Mouse (Mus musculus) liver, embryonic 15.5 days (tissue): ENCODE measurements around the gene Tspo2. TPM values are rescaled to one million over a fixed set of nuclear protein-coding genes. Genes with fewer than 3 reads are reported as not detected.
A peak's percentile ranks its signal among the peaks of the same experiment; 100 is the strongest.
"Not testable (repeated sequence)": the region's sequence is repeated elsewhere in the genome, so short reads cannot be mapped to it uniquely, and the experiment has no call there.

ENCODE experiments used
- ATAC-seq: fragments of 200-750 bp; cut with Nextera tagmentation; 2 replicates; pipeline ENCODE4 v1.8.0; 2017; ENCODE audit warnings: moderate number of reproducible peaks, mild to moderate bottlenecking, moderate library complexity; ENCODE audit not compliant: insufficient read depth
- H3K27ac ChIP-seq: fragments of 300-500 bp; sonication (generic); replicated peaks from 2 replicates; pipeline ENCODE4 v1.5.1; 2015; ENCODE audit warnings: mild to moderate bottlenecking, inconsistent platforms
- H3K27me3 ChIP-seq: fragments of 300-500 bp; sonication (generic); 2 replicates; pipeline ENCODE4 v1.6.1; 2015; ENCODE audit warnings: mild to moderate bottlenecking, inconsistent platforms
- H3K36me3 ChIP-seq: fragments of 300-500 bp; sonication (generic); replicated peaks from 2 replicates; pipeline ENCODE4 v1.6.1; 2015; ENCODE audit warnings: moderate library complexity, mild to moderate bottlenecking, inconsistent platforms
- H3K4me1 ChIP-seq: fragments of 300-500 bp; sonication (generic); replicated peaks from 2 replicates; pipeline ENCODE4 v1.6.1; 2015; ENCODE audit warnings: inconsistent platforms
- H3K4me2 ChIP-seq: fragments of 300-500 bp; sonication (generic); 2 replicates; pipeline ENCODE4 v1.6.1; 2015; ENCODE audit warnings: moderate library complexity, mild to moderate bottlenecking, inconsistent platforms
- H3K4me3 ChIP-seq: fragments of 300-500 bp; sonication (generic); replicated peaks from 2 replicates; pipeline ENCODE4 v1.5.1; 2015; ENCODE audit warnings: mild to moderate bottlenecking, inconsistent platforms
- H3K9ac ChIP-seq: fragments of 300-500 bp; sonication (generic); 2 replicates; pipeline ENCODE4 v1.6.1; 2015; ENCODE audit warnings: moderate library complexity, mild to moderate bottlenecking, inconsistent platforms
- H3K9me3 ChIP-seq: fragments of 300-500 bp; sonication (generic); replicated peaks from 2 replicates; pipeline ENCODE4 v1.6.1; 2016; ENCODE audit warnings: inconsistent platforms
- WGBS: fragments of 180-500 bp; shearing (Covaris S2); methylation state at CpG from one replicate; pipeline ENCODE4 v1.1.7; 2015; ENCODE audit warnings: mixed read lengths; ENCODE audit not compliant: insufficient replicate concordance; 5-methylcytosine and 5-hydroxymethylcytosine counted together
- polyA plus RNA-seq: library from polyadenylated mRNA; unstranded; fragments of >200 nt; fragmentation: Nextera tagmentation; extraction: Ambion mirVana; gene quantifications from 2 replicates; pipeline ENCODE4 v1.2.1, GENCODE M21; 2015

Tspo2 gene
- polyA plus RNA-seq = 182 and 191 TPM in 2 replicates

DNA sequence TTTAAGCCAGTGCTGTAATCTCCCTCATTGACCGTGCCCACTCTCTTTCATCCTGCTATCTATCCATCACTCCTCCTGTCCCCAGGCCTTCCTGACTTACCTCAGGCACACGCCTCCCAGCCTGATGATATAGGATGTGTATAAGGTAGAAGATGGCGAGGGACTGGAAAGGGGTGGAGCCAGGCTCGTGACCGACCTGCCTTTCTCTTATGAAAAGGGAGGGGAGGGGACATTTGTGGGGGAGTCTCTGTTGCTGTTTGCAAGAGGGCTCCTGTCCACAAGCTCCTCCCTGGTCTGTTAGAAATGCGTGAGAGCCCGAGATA is at the start of gene Tspo2:
Gene Tspo2 (minus strand): TSS at position 170 of the 323 bp plus-strand sequence.
- H3K4me2 ChIP-seq = peak within 1 kb of the TSS; percentile 75
- peak; percentile 77 for ATAC-seq
- peak within 1 kb of the TSS; percentile 64 for H3K4me3 ChIP-seq
- H3K36me3 ChIP-seq = peaks cover 29% of the 10 kb centered on the region
- no peaks in the 10 kb centered on the region for H3K9me3 ChIP-seq
- peak within 1 kb of the TSS; percentile 66 for H3K9ac ChIP-seq
- H3K27me3 ChIP-seq = no peaks in the 10 kb centered on the region
- H3K27ac ChIP-seq = peak within 1 kb of the TSS; percentile 97
- WGBS = 19% methylated on average over 7 of the region's 7 CpGs
- peaks cover 86% of the 10 kb centered on the region for H3K4me1 ChIP-seq

DNA sequence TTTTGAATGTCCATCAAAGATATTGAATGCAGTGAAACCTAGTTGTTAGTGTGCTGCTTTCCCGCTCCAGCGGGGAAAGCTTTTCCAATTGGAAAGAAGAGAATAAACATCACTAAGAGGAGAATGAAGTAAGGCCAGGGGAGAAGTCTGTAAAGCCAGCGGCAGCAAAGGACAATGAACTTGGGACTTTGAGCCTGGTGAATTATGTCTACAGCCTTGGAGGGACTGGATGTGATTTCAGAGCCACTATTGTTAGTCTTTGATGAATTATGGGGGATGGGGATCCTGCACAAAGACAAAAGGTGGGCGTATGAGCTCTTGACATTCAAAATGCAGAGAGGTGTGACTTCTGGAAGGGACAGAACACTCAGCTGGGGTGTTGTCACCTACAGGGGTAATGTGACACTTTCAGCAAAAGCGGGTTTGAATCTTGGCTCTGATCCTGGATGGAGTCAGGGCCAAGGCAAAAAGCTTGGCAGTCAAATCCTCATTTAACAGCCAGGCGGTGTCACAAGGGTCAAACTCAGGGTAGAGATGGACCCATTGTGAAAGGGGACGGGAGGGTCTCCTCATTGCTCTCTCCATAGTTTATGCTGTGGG is 49.6 kb upstream of the Tspo2 start:
- WGBS = 66% methylated on average over 7 of the region's 7 CpGs
- no peak overlapping the region for H3K27ac ChIP-seq

DNA sequence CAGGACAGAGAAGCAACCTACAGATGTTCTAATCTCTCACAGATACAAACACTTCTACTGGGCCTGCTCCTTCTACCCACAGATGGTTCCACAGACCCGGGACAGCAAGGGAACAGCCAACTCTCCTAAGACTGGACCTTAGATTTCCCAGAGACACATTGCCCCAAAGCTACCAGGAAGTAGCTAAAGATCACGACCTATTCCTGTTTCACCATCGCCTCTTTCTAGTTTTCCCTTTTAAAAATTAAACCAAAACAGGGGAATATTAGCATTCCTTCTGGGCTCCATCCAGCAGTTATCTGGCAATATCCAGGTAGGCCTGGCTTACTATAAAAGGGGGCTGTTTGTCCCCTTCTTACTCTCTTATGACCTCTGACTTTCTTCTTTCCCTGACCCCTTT is 46.7 kb upstream of the Tspo2 start:
- no peak for ATAC-seq
- Histone ChIP-seq H3K27ac (no peak overlapping the region), H3K4me3 (no peak overlapping the region), H3K9ac (no peak overlapping the region), H3K9me3 (no peaks in the 10 kb centered on the region), H3K4me1 (no peaks in the 10 kb centered on the region), H3K27me3 (no peaks in the 10 kb centered on the region), H3K4me2 (no peak overlapping the region), H3K36me3 (no peaks in the 10 kb centered on the region)
- 32% methylated on average over 3 of the region's 3 CpGs for WGBS

More for the DNA sequence above, 49.6 kb upstream of the Tspo2 start:
- no peaks in the 10 kb centered on the region for H3K9me3 ChIP-seq
- H3K4me2 ChIP-seq = no peak overlapping the region
- ATAC-seq = no peak
- no peak overlapping the region for H3K4me3 ChIP-seq
- H3K36me3 ChIP-seq = no peaks in the 10 kb centered on the region
- H3K4me1 ChIP-seq = no peaks in the 10 kb centered on the region
- no peaks in the 10 kb centered on the region for H3K27me3 ChIP-seq
- no peak overlapping the region for H3K9ac ChIP-seq

DNA sequence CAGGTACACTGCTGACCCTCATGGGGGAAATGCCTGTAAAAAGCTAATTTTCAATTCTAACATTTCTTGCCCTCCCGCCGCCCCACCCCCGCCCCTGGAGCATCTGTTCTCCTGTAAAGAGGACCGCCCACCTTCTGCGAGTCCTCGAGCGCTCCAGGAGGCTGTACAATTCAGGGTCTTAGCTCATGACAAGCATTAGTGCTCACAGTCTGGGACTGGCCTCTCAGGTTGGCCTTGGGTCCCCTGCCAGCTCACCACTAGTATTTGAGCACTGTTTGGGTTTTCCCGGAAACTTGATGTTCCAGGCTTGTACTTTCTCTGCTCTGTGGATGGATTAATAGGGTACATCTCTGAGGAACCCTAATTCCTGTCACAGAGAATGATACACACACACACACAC is 42.7 kb upstream of the Tspo2 start:
- H3K9me3 ChIP-seq = no peaks in the 10 kb centered on the region
- ATAC-seq = no peak

DNA sequence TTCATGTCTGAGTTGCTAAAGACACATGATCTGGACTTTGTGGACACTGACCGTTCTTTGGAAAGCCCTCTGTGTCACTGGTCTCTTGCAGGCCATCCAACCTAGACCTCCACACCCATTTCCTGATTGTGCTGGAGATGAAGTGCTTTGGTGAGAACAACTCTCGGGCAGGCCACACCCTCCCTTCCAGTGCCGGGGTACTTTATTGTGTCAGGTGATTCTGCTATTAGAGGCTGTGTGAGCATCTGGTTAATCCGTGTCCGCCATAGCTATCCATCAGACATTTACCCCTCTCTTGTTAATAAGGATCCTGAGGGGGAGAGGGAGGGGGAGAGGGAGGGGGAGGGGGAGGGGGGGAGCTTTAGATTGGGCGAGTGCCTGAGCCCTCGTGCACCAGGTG is 42.3 kb upstream of the Tspo2 start:
- Histone ChIP-seq H3K4me3 (no peak overlapping the region), H3K4me2 (no peak overlapping the region), H3K27me3 (no peaks in the 10 kb centered on the region), H3K27ac (no peak overlapping the region), H3K9me3 (no peaks in the 10 kb centered on the region), H3K4me1 (no peaks in the 10 kb centered on the region), H3K9ac (no peak overlapping the region), H3K36me3 (no peaks in the 10 kb centered on the region)
- no peak for ATAC-seq
- 47% methylated on average over 7 of the region's 7 CpGs for WGBS

More for the DNA sequence above, 42.7 kb upstream of the Tspo2 start:
- Histone ChIP-seq H3K36me3 (no peaks in the 10 kb centered on the region), H3K27me3 (no peaks in the 10 kb centered on the region), H3K27ac (no peak overlapping the region), H3K9ac (no peak overlapping the region), H3K4me2 (no peak overlapping the region), H3K4me1 (no peaks in the 10 kb centered on the region), H3K4me3 (no peak overlapping the region)
- WGBS = 58% methylated on average over 8 of the region's 8 CpGs

DNA sequence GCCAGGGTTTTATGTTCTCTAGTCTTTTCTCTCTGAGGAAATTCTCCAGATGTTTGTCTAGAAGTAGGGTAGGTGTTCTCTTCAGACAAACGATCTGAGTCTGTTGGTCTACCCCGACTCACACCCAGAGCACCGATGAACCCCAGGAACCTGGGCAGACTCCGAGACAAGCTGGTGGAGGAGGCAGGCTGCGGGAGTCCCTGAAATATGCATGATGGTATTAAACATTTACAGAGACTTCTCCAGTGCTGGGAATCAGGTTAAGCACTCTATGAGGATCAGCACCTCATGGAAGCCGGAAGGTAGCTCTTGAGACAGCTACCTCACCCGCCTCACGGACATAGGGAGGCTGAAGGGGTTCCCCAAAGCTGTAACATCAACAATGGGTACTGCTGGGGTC is 41.3 kb upstream of the Tspo2 start:
- no peak overlapping the region for H3K4me2 ChIP-seq
- WGBS = 78% methylated on average over 8 of the region's 8 CpGs
- no peak for ATAC-seq
- H3K9ac ChIP-seq = no peak overlapping the region
- no peak overlapping the region for H3K27ac ChIP-seq
- no peaks in the 10 kb centered on the region for H3K27me3 ChIP-seq
- no peaks in the 10 kb centered on the region for H3K4me1 ChIP-seq
- H3K36me3 ChIP-seq = no peaks in the 10 kb centered on the region
- no peaks in the 10 kb centered on the region for H3K9me3 ChIP-seq
- H3K4me3 ChIP-seq = no peak overlapping the region

DNA sequence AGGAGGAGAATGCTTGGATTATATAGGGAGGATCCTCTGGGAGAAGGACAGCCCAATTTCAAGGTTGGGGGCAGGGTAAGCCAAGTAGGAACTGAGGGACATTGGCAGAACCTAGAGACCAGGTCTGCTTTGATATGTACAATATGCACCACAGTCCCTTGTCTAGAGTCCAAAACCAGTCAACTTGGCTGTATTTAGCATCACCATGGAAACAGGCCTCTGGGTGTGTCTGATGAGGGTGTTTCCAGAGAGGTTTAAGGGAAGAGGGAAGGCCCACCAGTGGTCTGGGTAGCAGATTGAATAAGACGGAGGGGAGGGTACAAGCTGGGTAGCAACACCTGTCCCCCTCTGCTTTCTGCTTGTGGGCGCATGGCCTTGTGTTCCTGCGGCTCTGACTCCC is 38.1 kb upstream of the Tspo2 start:
- Histone ChIP-seq H3K4me2 (no peak overlapping the region), H3K4me1 (no peaks in the 10 kb centered on the region), H3K27me3 (no peaks in the 10 kb centered on the region), H3K4me3 (no peak overlapping the region), H3K9ac (no peak overlapping the region), H3K27ac (no peak overlapping the region), H3K9me3 (no peaks in the 10 kb centered on the region), H3K36me3 (no peaks in the 10 kb centered on the region)
- no peak for ATAC-seq
- WGBS = 73% methylated on average over 3 of the region's 3 CpGs

DNA sequence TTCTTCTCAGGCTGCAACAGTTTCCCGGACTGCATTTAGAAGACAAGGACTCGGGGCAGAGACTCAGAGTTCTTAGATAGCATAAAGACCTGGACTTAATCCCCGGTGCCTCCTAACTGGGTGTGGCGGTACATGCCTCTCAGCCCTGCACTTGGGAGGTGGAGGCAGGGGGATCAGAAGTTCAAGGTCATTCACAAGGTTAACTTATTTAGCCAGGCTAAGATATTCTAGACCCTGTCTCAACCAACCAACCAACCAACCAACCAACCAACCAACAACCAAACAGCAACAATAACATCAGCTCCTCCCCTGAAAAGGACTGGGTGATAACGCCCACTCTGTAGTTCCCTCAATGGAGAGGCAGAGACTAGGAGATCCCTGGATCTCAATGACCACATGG is 32.9 kb upstream of the Tspo2 start:
- Histone ChIP-seq H3K9ac (no peak overlapping the region), H3K9me3 (no peaks in the 10 kb centered on the region), H3K27me3 (no peaks in the 10 kb centered on the region), H3K4me2 (no peak overlapping the region), H3K4me3 (no peak overlapping the region), H3K36me3 (no peaks in the 10 kb centered on the region), H3K4me1 (peaks cover 10% of the 10 kb centered on the region), H3K27ac (peak overlapping the region; percentile 61; the same call in 1 of the 2 replicates)
- no peak for ATAC-seq
- 60% methylated on average over 5 of the region's 5 CpGs for WGBS

DNA sequence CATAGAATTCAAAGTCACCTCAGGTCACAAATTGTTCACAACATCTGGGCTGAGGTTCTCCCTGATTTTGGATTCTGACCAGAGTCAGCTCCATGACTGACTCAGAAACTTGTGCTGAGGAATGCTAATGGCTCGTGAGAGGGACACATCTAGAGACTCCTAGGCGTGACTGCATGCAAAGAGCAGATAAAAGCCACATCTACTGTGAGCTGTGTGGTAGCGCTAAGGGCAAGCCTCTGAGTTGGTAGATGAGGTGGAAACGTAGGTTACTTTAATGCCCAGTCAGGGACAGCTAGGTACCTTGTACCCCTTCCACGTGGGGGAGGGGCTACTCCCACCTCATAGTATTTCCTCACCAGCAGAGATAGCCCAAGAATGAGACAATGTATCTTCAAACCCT is 32.4 kb upstream of the Tspo2 start:
- Histone ChIP-seq H3K27ac (peak overlapping the region; percentile 61; the same call in 1 of the 2 replicates), H3K4me2 (no peak overlapping the region), H3K27me3 (no peaks in the 10 kb centered on the region), H3K9me3 (no peaks in the 10 kb centered on the region), H3K36me3 (no peaks in the 10 kb centered on the region), H3K4me3 (no peak overlapping the region), H3K9ac (no peak overlapping the region), H3K4me1 (peaks cover 10% of the 10 kb centered on the region)
- ATAC-seq = peak; percentile 52; the same call in 1 of the 2 replicates
- 37% methylated on average over 5 of the region's 5 CpGs for WGBS

DNA sequence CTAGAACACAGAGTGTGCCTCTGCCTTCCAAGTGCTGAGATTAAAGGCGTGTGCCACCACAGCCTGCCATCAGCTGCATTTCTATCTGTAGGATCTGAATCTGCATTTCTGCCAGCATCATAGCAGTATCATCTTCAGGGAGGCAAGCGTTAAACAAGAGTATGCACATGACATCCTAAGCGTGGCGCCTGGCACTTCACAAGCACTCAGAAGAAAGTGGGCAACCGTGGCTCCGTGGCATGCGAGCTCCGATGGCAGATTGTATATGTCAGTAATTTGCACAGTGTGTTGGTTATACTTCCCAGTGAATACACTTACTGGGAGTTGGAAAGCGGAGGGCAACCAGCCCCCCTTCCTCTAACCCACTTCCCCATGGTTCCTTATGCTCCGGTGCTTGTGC is 28.6 kb upstream of the Tspo2 start:
- 74% methylated on average over 10 of the region's 10 CpGs for WGBS
- H3K27ac ChIP-seq = no peak overlapping the region
- H3K4me1 ChIP-seq = peaks cover 10% of the 10 kb centered on the region
- no peak overlapping the region for H3K4me3 ChIP-seq
- H3K27me3 ChIP-seq = no peaks in the 10 kb centered on the region
- no peaks in the 10 kb centered on the region for H3K36me3 ChIP-seq
- H3K4me2 ChIP-seq = no peak overlapping the region
- H3K9me3 ChIP-seq = no peaks in the 10 kb centered on the region
- ATAC-seq = no peak
- H3K9ac ChIP-seq = no peak overlapping the region

DNA sequence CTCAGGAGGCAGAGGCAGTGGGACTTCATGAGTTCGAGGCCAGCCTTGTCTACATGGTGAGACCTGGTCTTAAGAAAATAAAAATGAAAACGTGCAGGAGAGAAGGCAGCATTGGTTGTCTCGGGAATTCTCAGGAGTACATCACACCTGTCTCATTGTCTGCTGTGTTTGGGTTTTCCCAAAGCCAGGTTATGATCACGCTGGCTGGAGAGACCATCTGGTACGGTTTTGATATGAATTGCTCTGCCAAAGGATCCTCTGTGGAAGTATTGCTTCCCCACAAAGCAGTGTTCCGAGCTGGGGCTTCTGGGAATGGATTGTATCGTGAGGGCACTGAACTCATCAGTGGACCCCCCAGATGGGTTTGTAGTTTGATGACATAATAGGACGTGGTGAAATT is 24.1 kb upstream of the Tspo2 start:
- Histone ChIP-seq H3K27ac (no peak overlapping the region), H3K27me3 (no peaks in the 10 kb centered on the region), H3K4me3 (no peak overlapping the region), H3K4me1 (no peaks in the 10 kb centered on the region), H3K36me3 (no peaks in the 10 kb centered on the region), H3K9ac (no peak overlapping the region), H3K9me3 (no peaks in the 10 kb centered on the region), H3K4me2 (no peak overlapping the region)
- no peak for ATAC-seq
- WGBS = 65% methylated on average over 8 of the region's 8 CpGs

DNA sequence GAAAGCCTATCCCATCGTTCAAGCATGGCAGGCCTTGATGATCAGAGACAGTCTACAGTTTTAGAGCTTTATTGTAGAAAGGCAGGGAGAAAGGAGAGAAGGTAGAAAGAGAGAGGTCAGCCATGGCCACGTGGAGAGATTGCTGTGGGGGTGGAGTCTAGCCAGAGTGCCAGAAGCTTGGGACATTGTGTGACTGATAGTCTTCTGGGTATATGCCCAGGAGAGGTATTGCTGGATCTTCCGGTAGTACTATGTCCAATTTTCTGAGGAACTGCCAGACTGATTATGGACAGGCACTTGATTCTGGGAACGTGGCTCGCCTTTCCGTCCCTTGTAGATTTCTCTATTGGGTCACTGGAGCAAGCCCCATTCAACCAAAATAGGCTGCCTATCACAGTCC is 23.0 kb upstream of the Tspo2 start:
- H3K9ac ChIP-seq, H3K4me2 ChIP-seq, ATAC-seq, H3K27me3 ChIP-seq, H3K36me3 ChIP-seq, H3K4me1 ChIP-seq, H3K9me3 ChIP-seq, H3K4me3 ChIP-seq, H3K27ac ChIP-seq: not testable (repeated sequence)
- WGBS = 73% methylated on average over 6 of the region's 6 CpGs
